Mouse (Mus musculus) embryonic facial prominence, embryonic 13.5 days (tissue): ENCODE data around the gene Ddx52. TPM values are rescaled to one million over a fixed set of nuclear protein-coding genes. Genes with fewer than 3 reads are reported as not detected.

ENCODE experiments used
- ATAC-seq: fragments of 200-750 bp; cut with Nextera tagmentation; 2 replicates; pipeline ENCODE4 v1.8.0; 2017; ENCODE audit warnings: low read depth; ENCODE audit not compliant: insufficient number of reproducible peaks, insufficient read depth, low FRiP score, low TSS enrichment
- H3K27ac ChIP-seq: fragments of 300-500 bp; sonication (generic); 2 replicates; pipeline ENCODE4 v1.5.1; 2015; ENCODE audit warnings: moderate library complexity, mild to moderate bottlenecking, inconsistent platforms
- H3K27me3 ChIP-seq: fragments of 300-500 bp; sonication (generic); 2 replicates; pipeline ENCODE4 v1.6.1; 2015; ENCODE audit warnings: mild to moderate bottlenecking, inconsistent platforms
- H3K36me3 ChIP-seq: fragments of 300-500 bp; sonication (generic); 2 replicates; pipeline ENCODE4 v1.6.1; 2015; ENCODE audit warnings: mild to moderate bottlenecking, inconsistent platforms
- H3K4me1 ChIP-seq: fragments of 300-500 bp; sonication (generic); 2 replicates; pipeline ENCODE4 v1.6.1; 2015; ENCODE audit warnings: inconsistent platforms
- H3K4me2 ChIP-seq: fragments of 300-500 bp; sonication (generic); 2 replicates; pipeline ENCODE4 v1.6.1; 2015; ENCODE audit warnings: moderate library complexity, mild to moderate bottlenecking, inconsistent platforms
- H3K4me3 ChIP-seq: fragments of 300-500 bp; sonication (generic); 2 replicates; pipeline ENCODE4 v1.5.1; 2015; ENCODE audit warnings: mild to moderate bottlenecking, inconsistent platforms
- H3K9ac ChIP-seq: fragments of 300-500 bp; sonication (generic); 2 replicates; pipeline ENCODE4 v1.6.1; 2015; ENCODE audit warnings: mild to moderate bottlenecking, inconsistent platforms
- H3K9me3 ChIP-seq: fragments of 300-500 bp; sonication (generic); 2 replicates; pipeline ENCODE4 v1.6.1; 2016; ENCODE audit warnings: inconsistent platforms
- WGBS: fragments of 180-500 bp; shearing (Covaris S2); methylation state at CpG from one replicate; pipeline ENCODE4 v1.1.7; 2015; ENCODE audit warnings: mixed read lengths; 5-methylcytosine and 5-hydroxymethylcytosine counted together
- polyA plus RNA-seq: library from polyadenylated mRNA; unstranded; fragments of >200 nt; fragmentation: Nextera tagmentation; extraction: Ambion mirVana; gene quantifications from 2 replicates; pipeline ENCODE4 v1.2.1, GENCODE M21; 2015

The Ddx52 gene
- polyA plus RNA-seq, 1 experiment from 2014 or later: 42.7 TPM

DNA sequence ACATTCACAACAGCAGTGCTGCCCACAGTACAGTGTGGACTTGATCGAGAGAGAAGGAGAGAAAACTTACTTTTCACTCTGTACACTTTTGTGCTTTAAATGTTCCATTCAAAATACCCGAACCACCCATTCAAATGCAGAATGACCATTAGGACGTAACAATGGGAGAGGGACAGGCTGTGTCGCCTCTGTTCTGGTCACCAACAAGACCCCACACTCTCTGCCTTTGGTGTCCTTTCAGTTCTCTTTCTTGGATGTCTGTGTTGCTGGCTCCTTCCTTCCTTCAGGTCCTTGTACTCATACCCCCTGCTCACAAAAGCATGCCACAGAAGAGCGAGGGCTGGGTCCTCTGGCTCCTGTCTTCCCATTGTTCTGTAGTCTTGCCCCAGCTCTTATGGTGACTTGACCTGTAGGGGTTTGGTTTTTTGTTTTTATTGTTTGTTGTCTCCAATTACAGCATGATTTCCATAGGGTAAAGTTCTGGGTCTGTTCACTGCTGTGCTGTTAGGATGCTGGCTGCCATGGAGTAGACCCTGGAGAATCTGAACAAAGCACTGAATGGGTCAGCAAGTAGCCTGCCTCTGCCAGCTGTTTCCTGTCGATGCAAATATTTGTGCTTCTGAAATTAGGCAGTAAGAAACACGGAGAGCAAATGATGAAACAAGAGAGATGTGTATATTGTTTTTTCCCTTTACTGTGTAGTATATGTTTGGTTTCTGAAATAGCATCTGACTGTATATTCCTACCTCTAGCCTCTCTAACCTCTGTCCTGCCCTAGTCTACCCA lies 32.9 kb downstream of the Ddx52 start:
- H3K27ac ChIP-seq: no peak overlapping the region
- H3K9me3 ChIP-seq: no peaks in the 10 kb centered on the region
- H3K9ac ChIP-seq: no peak overlapping the region
- H3K4me3 ChIP-seq: no peak overlapping the region
- H3K36me3 ChIP-seq: peaks cover 25% of the 10 kb centered on the region
- H3K4me2 ChIP-seq: no peak overlapping the region
- peaks cover 4% of the 10 kb centered on the region; the same call in 1 of the 2 replicates for H3K4me1 ChIP-seq
- no peaks in the 10 kb centered on the region for H3K27me3 ChIP-seq
- ATAC-seq: no peak
- 66% methylated on average over 7 of the region's 7 CpGs for WGBS

DNA sequence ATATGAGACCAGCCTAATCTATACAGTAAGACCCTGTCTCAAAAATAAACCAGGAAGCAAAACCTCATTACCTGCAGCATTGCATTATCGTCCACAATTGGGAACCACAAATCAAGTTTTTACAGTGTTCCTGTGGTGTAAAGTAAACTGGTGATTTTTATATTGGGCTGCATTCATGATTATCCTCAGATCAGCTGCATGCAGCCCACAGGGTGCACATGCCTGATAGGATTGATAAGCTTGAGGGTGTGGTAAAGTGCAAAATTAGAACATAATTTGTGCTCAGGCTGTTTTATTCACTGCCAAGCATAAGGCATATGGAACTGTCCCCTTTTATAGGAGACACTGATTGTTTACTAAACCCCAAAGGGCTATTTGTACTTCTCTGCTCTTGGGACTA lies 33.6 kb downstream of the Ddx52 start:
- no peaks in the 10 kb centered on the region for H3K27me3 ChIP-seq
- H3K9ac ChIP-seq: no peak overlapping the region
- H3K36me3 ChIP-seq: peaks cover 30% of the 10 kb centered on the region
- no peaks in the 10 kb centered on the region for H3K9me3 ChIP-seq
- H3K27ac ChIP-seq: no peak overlapping the region
- 83% methylated on average over 1 of the region's 1 CpGs for WGBS
- no peak overlapping the region for H3K4me3 ChIP-seq
- no peak overlapping the region for H3K4me2 ChIP-seq
- peaks cover 4% of the 10 kb centered on the region; the same call in 1 of the 2 replicates for H3K4me1 ChIP-seq
- no peak for ATAC-seq

DNA sequence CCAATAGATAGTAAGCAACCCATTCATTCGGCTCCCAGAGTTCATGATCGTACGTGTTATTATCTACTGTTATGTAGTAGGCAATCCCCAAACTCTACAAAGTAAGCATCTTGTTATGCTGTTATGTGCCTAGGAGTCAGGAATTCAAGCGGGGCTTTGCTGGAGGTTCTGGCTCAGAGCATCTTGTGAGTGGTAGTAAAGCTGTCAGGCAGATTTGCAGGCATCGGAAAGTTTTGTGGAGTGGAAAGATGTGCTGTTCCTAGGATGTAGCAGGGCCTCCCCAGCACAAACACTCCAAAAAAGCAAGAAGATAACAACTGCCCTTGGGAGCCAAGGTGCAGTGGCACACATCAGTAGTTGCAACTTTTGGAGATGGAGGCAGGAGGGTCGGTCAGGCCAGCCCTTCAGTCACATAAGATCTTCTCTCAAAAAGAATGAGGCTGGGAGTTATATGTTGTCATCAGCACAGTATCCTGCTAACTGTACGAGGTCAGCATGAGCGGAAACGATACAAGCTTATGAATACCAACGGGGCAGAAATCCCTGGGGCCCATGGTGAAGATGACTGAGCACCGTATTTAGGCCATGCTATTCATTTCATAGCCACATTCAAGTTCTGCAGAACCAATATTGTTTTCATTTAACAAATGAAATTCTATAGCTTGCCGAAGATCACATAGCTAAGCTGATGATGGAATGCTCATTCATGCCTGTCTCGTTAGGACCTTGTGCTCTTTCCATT lies 34.5 kb downstream of the Ddx52 start:
- 0 out of 2 replicates have a peak overlapping the region, but pooled peaks have one; percentile 58 for H3K27ac ChIP-seq
- no peaks in the 10 kb centered on the region for H3K27me3 ChIP-seq
- H3K4me2 ChIP-seq: no peak overlapping the region
- H3K36me3 ChIP-seq: peaks cover 37% of the 10 kb centered on the region
- H3K4me3 ChIP-seq: no peak overlapping the region
- H3K9ac ChIP-seq: no peak overlapping the region
- no peak for ATAC-seq
- H3K4me1 ChIP-seq: peaks cover 4% of the 10 kb centered on the region; the same call in 1 of the 2 replicates
- H3K9me3 ChIP-seq: no peaks in the 10 kb centered on the region
- 73% methylated on average over 13 of the region's 13 CpGs for WGBS

DNA sequence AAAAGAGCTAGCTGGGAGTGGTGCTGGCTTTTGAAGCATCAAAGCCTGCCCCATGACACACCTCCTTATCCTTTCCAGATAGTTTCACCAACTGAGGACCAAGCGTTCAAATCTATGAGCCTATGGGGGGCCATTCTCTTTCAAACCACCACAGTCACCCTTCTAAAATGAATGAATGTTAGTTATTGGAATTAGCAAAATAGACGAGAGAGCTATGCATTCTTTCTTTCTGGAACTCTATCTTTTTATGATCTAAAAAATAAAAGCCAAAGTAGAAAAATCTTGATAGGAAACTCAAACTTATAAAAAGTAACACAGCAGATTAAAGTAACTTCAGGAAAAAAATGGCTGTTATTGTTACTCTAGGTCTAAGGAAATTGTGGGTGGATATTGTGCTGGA lies 35.9 kb downstream of the Ddx52 start:
- Histone ChIP-seq H3K27me3 (no peaks in the 10 kb centered on the region), H3K9ac (no peak overlapping the region), H3K9me3 (no peaks in the 10 kb centered on the region), H3K4me2 (no peak overlapping the region), H3K4me1 (peaks cover 4% of the 10 kb centered on the region; the same call in 1 of the 2 replicates), H3K27ac (no peak overlapping the region), H3K36me3 (peaks cover 45% of the 10 kb centered on the region), H3K4me3 (no peak overlapping the region)
- WGBS: 89% methylated on average over 2 of the region's 2 CpGs
- no peak for ATAC-seq

DNA sequence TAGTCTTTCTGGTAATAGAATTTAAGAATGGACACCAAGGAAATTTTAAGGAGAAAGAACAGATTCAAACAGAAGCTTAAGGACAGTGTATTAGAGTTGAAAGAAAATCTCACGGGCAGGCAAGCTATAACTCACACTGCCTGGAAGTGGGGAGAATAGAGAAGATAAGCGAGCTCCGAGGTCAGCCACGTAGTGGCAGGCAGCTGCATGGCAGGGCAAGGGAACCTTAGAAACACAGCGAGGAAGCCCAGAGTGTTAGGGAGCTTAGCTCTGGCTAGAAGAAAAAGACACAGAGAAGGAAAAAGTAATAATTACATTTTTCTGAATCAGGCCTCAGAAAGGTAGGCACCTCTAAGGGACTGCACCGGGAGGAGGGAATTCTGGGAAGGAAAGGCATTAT lies 38.1 kb downstream of the Ddx52 start:
- Histone ChIP-seq H3K36me3 (peaks cover 56% of the 10 kb centered on the region), H3K4me3 (no peak overlapping the region), H3K27me3 (no peaks in the 10 kb centered on the region), H3K9me3 (no peaks in the 10 kb centered on the region), H3K27ac (no peak overlapping the region), H3K9ac (no peak overlapping the region), H3K4me1 (peaks cover 4% of the 10 kb centered on the region; the same call in 1 of the 2 replicates), H3K4me2 (no peak overlapping the region)
- 89% methylated on average over 6 of the region's 6 CpGs for WGBS
- no peak for ATAC-seq

DNA sequence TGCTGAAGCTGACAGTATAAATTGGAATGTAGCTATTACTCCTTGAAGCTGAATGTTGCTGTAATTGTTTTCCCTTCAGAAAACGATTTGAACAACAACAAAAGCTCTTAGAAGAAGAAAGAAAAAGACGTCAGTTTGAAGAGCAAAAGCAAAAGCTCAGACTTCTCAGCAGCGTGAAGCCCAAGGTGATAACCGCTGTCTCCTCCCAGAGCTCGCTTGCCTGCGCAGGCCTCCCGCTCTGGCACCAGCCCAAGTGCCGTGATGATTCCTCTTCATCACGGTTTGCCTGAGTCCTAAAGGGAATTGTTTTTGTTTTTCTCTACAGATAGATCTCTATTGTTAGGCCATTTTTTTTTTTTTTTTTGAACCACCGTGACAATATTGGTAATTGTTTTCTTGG lies 39.5 kb downstream of the Ddx52 start:
- no peaks in the 10 kb centered on the region for H3K4me1 ChIP-seq
- 83% methylated on average over 10 of the region's 10 CpGs for WGBS

DNA sequence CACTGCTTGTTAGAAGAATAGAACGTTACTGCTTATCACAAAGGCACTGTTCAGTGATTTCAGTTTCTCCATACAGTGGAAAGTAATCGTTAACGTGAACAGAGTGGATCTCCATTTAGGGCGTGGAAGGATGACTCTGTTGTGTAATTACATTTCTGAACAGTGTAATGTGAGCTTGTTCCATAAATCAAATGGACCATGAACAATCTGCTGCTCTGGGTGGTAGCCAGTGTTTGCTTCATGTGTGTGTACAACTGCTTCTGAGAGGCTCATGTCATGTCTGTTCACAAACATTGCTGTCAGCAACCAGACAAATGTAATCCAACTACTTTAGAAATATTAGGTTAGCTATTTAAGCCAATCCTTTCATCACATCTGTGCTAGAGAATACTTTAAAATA lies 49.8 kb downstream of the Ddx52 start:
- ATAC-seq: no peak
- Histone ChIP-seq H3K36me3 (peaks cover 58% of the 10 kb centered on the region), H3K4me1 (peaks cover 6% of the 10 kb centered on the region; the same call in 1 of the 2 replicates), H3K4me2 (no peak overlapping the region), H3K27ac (no peak overlapping the region), H3K4me3 (no peak overlapping the region), H3K27me3 (no peaks in the 10 kb centered on the region), H3K9me3 (no peaks in the 10 kb centered on the region), H3K9ac (no peak overlapping the region)
- 79% methylated on average over 4 of the region's 4 CpGs for WGBS

More for the DNA sequence above, 39.5 kb downstream of the Ddx52 start:
- Histone ChIP-seq H3K36me3 (peaks cover 67% of the 10 kb centered on the region), H3K4me2 (no peak overlapping the region), H3K4me3 (no peak overlapping the region), H3K27ac (no peak overlapping the region), H3K27me3 (no peaks in the 10 kb centered on the region), H3K9me3 (no peaks in the 10 kb centered on the region), H3K9ac (no peak overlapping the region)
- ATAC-seq: no peak

DNA sequence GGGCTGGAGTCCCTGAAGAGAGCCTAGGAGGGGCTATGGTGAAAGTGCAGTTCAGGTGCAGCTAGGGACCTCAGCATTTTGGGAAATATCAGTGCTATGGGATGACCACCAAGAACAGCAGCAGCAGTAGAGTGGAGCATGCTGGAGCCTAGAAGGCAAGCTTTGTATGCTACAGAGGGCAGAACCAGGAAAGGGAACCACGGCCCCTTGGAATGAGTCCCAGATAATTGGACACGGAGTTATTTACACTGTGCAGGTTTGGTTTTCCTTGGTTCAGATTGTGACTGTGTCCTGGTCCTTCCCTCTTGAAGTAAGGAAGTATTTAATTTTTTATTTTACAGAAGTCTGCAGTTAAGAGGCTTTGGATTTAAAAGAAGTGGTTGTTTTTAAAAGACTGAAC lies 51.6 kb downstream of the Ddx52 start:
- Histone ChIP-seq H3K4me2 (no peak overlapping the region), H3K4me1 (peaks cover 6% of the 10 kb centered on the region; the same call in 1 of the 2 replicates), H3K36me3 (peaks cover 66% of the 10 kb centered on the region), H3K27ac (no peak overlapping the region), H3K27me3 (no peaks in the 10 kb centered on the region), H3K4me3 (no peak overlapping the region), H3K9ac (no peak overlapping the region), H3K9me3 (no peaks in the 10 kb centered on the region)
- WGBS: 62% methylated on average over 2 of the region's 2 CpGs
- ATAC-seq: no peak

DNA sequence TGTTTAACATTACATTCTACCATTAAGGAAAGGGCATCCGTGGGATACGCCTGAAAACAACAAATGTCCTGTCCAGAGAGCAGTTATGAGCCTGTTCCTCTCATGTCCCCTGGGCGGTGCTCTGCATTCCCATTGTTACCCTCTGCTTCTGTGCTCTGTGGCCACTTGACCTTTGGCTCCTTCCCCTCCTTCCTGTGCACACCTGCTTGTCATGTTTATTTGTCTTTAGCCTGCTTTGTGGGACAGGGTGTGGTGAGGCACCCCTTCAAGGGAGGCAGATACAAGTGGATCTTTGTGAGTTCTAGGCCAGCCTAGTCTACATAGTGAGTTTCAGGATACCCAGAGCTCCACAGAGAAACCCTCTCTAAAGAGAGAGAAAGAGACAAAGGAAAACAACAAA lies 52.6 kb downstream of the Ddx52 start:
- Histone ChIP-seq H3K4me1 (peaks cover 6% of the 10 kb centered on the region; the same call in 1 of the 2 replicates), H3K9ac (no peak overlapping the region), H3K27me3 (no peaks in the 10 kb centered on the region), H3K9me3 (no peaks in the 10 kb centered on the region), H3K4me3 (no peak overlapping the region), H3K4me2 (no peak overlapping the region), H3K27ac (no peak overlapping the region), H3K36me3 (peaks cover 63% of the 10 kb centered on the region)
- no peak for ATAC-seq
- WGBS: 78% methylated on average over 3 of the region's 3 CpGs

DNA sequence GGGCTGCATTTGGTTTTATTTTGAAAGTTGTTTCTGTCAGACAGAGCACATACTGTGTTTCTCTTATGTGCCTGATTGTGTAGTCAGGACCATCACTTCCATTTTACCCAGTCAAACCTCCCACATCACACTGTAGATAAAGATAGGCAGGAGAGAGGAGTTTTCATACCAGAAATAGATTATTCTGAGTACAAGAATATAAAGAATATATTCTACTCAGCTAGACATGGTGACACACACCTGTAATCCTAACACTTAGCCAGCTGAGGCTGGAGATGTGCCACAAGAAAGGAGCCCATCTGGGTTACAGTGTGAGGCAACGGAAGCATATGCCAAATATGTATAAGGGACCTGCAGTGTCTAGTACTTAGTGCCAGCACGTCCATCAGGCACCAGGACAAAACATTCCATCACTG lies 53.7 kb downstream of the Ddx52 start:
- Histone ChIP-seq H3K27me3 (no peaks in the 10 kb centered on the region), H3K4me1 (peaks cover 6% of the 10 kb centered on the region; the same call in 1 of the 2 replicates), H3K4me3 (no peak overlapping the region), H3K27ac (no peak overlapping the region), H3K9ac (no peak overlapping the region), H3K36me3 (peaks cover 59% of the 10 kb centered on the region), H3K9me3 (no peaks in the 10 kb centered on the region), H3K4me2 (no peak overlapping the region)
- 80% methylated on average over 2 of the region's 2 CpGs for WGBS
- no peak for ATAC-seq

DNA sequence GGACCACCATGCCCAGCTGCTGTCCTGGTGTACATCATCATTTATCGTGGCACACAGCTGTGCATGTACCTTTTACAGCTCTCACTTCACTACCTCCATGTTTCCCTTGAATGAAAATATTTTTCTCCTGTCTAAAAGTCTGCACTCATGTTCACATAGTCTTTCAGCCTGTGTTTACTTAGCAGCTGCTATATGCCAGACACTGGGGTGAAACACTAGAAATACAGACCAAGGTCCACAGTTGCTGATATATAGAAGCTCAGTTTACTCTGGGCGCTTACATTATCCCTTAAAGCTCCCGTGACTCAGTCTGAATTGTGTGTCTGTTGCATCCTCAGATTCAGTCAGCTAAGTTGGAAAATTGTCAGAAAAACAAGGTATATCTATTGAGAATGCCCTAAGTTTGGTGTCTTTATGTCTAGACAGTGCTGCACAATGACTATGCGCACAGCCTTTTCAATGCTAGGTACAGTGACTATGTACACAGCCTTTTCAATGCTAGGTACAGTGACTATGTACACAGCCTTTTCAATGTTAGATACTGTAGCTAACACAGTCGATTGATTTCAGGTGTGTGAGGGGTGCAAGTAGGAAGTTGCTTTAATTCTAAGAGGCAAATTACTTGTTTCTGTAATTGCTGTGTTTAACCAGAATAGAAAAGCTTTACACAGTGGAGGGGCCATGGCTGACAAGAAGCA lies 55.5 kb downstream of the Ddx52 start:
- Histone ChIP-seq H3K4me1 (peaks cover 6% of the 10 kb centered on the region; the same call in 1 of the 2 replicates), H3K9me3 (no peaks in the 10 kb centered on the region), H3K27me3 (no peaks in the 10 kb centered on the region), H3K4me3 (no peak overlapping the region), H3K27ac (no peak overlapping the region), H3K9ac (no peak overlapping the region), H3K4me2 (no peak overlapping the region), H3K36me3 (peaks cover 55% of the 10 kb centered on the region)
- ATAC-seq: no peak
- 90% methylated on average over 5 of the region's 5 CpGs for WGBS
